Mouse (Mus musculus): ENCODE data around the gene Col16a1.

GRCm38 (mm10) chr4:130010723-130011122 lies 36.9 kb upstream of the Col16a1 start:
- TF ChIP-seq CTCF (IDR thresholded peaks at IDR 0.05; ENCODE audit: low read depth, low read length) (no peak), POLR2A (IDR thresholded peaks at IDR 0.05; ENCODE audit: borderline replicate concordance, low read depth, low read length) (no peak)

All from bone marrow macrophage, adult 2 months (primary cell).